Mouse (Mus musculus) embryo, embryonic 10.5 days (tissue): ENCODE results near the gene Klf16.

Experiments used
- DNase-seq: peaks from one replicate; pipeline ENCODE4 v3.0.0-alpha.2; 2015; ENCODE audit warnings: low spot score

Klf16 gene

DNA sequence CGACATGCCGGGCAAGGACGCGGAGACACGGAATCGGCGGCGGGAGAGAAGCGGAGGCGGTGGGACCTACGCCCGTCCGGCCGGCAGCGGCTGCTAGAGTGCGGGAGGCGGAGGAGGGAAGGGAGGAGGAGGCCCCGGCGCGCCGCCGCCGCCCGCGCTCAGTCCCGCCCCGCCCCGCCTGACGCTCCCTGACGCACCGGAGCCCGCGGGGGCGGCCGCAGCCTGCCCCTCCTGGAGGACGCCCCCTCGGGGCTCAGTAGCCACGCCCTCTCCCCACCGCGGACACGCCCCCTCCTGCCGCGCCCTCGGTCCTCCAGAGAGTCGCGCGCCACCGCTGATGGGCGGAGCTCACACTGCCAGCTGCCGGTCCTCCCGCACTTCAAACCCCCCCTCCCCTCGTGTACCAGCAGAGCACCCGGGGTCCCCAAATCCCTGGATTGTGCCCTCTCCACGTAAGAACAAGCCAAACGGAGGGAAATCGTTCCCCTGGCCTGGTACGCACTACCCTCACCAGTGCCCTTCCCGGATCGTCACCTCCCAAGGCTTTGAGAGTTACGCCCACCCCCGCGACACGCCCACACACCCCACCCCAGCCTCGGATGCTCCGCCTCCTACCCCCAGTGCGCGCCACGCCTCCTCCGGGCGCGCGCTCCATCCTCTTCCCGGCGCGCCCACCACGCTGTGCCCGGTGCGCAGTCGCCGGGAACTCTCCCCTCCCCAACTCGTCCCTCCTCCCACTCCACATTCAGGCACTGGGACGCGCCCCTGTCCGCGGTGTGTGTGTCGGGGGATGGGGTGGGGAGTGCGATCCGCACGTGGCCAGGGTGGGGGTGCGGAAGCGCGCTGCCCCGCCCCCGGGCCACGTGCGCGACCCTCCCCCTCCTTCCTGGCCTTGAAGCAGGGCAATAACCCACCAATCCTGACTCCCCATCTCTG is at the start of gene Klf16:
Gene Klf16 (minus strand): TSS at position 127 of the 936 bp plus-strand sequence.
- DNase-seq: peak; percentile 95

DNA sequence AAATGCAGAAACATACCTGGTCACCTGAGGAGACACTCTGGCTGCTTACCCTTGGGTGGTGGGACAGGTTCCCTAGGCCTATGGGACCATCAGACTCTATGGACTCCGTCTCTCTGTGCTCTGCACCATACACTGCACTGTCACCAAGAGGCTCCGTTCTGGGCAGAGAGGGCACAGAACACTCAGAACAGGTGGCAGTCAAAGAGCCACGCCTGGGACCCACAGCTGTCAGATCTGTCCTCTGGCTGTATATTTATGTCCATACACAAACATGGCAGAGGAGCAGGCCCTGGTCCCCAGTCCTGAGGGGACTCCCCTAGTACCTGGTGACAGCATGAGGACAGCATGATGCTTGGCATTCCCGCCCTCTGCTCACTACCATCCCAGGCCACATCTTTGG is 48.6 kb upstream of the Klf16 start:
- no peak for DNase-seq

DNA sequence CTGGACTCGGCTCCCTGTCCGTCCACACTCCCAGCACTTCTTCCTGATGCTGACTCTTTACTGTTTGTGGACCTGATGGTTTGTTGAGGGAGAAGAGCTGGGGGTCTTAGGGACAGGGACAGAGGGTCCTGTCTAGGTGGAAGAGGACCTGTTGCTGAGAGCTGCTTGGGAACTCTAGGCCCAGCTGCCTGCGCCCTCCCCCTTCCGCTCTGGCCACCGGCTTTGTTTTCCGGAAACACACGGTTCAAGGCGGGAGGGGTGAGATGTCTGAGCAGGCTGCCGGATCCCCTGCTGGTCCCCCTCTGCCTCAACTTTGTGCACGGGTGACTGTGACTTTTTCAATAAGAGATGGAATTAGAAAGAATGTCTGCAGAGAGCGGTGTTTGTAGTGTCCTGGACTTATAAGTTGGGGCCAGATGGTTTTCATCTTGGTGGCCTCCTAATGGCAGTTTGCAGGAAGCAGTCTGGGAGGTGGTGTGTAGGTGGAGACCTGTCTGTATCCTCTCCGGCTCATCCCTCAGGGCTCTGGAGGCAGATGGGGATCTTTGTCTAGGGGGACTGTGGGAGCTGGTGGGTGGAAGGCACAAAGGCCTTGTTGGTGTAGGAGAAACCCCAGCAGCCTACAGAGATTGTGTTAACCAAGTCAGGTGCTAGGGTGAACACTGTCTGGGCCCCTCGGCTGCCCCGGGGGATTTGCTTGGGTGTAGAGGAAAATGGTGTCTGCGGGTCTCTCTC is 46.5 kb upstream of the Klf16 start:
- peak; percentile 67 for DNase-seq

DNA sequence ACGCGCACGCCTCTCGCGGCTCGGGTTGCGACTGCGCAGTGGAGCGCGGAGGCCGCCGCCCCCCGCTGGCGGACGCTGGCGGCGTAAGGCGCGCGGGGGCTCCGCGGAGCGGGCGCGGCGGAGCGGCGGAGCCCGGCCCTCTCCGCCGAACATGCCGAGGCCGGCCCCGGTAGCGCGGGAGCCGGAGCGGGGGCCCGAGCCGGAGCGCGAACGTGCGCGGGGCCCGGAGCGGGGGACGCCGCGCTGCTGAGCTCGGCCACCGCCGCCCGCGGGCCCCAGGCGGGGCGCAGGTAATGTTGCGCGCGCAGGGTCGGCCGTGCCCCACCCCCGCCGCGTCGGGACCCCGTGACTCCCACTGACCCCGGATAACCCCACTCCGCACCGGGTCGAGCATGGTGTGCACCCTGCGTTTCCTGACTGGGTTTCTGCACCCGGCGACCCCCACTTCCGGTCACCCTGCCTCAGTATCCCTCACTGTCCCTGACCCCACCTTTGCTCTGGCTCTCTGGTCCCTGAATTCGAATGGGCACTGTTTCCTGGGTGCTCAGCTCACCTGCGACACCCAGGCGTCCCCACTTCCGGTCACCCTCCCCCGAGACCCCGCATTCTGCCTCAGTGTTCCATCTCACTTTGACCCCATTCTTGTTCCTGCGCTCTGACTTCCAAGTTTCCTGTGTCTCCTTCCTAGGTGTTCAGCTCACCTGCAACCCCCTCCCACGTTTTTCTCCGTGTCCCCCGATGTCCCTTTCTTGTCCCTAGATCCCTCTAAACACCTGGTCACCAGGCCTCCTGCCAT is 45.7 kb upstream of the Klf16 start, which contains the start of gene Csnk1g2:
Gene Csnk1g2 (plus strand): TSS at position 178 of the 796 bp plus-strand sequence.
- DNase-seq: no peak

DNA sequence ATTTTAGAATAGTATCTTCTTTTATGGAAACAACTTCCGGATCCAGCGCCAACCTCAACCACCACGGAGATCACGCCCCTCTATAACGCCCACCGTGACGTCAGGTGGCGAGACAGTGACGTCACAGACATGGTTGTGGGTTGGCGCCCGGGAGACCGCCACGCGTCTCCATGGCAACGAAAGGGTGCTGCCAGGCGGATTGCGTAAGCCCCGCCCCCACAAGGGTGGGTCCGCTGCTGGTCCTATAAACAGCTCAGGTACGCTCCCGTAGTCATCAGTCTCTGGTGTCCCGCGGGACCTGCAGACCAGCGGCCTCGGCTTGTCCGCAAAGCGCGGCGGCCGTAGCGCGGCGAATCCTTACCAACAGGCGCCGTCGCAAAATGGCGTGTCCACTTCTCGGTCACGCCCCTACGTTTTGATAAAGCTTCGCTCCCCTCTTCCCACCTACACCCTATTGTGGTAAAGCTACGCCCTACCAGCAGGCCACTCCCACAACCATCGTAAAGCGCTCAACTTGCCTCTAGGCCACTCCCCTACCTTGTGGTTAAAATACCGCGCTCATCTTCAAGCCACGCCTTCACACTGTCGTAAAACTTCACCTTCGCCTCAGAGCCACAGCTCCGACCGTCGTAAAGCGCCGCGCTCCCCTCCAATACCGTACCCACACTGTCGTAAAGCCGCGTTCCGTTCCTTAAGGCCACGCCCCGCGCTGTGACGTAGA is 45.0 kb upstream of the Klf16 start:
- peak; percentile 100 for DNase-seq

DNA sequence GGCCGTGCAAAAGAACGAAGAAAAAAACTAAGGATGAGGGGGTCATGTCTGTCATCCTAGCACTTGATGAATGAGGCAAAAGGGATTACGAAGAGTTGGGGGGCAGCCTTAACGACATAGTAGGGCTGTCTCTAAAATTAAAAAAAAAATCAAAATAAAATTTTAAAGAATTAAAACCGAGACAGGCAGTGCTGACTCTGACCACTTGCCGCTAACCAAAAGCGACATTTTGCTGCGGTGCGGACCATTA is 44.5 kb upstream of the Klf16 start:
- DNase-seq: no peak

DNA sequence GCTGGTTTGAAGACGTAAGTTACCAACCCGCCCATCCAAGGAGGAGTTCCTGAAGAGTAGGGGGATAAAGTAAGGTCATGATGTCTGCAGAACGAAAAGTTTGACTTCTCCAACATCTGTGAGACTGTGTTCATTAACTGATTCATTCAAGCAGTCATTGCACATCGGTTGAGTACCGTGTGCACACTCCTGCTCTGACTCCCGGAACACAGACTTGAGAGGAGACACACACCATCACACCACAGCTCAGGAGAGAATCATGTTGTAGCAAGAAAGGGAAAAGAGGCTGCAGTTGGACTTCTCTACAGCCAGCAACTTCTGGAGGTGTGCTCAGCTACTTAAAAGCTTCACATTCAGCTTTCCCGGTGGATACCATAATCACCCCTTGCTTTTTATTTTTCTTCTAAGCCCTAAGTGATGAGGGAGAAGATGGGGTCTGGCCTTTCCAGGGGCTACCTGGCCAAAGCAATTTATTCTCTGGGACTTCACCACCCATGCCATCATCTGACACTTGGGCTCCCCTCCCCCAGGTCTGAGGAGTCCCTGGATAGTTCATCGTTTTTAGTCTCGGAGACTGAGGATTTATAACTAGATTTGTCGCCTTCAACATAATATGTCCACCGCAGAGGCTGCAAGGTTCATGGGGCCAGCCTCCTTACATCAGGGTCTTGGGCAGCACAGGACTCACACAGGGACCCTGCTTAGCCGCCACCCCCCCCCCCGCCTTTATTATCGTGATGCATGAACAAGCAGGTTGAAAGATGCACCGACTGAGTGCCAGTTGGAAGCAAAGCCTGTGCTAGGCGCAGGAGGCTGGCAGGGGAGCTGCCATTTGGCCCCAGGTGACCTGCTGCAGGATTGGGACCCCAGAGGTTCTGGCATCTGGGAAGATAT is 43.9 kb upstream of the Klf16 start:
- no peak for DNase-seq

DNA sequence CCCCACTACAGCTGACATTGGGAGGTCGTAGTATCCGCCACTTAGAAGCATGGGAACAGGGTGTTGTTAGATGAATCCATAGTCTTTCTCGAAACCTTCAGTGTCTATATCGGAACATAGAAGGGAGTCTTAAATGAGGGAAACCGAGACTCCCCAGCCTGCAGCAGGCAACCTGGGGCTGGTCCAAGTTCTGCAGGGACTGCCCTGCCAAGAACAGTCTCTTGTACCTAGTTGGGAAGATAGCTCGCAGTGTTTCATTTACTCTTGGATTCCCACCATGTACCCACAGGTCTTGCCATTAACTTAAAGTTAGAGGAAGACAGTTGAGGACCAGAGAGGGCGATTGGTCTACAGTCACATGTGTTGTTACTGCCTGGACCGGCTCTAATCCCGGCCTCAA is 43.2 kb upstream of the Klf16 start:
- no peak for DNase-seq

DNA sequence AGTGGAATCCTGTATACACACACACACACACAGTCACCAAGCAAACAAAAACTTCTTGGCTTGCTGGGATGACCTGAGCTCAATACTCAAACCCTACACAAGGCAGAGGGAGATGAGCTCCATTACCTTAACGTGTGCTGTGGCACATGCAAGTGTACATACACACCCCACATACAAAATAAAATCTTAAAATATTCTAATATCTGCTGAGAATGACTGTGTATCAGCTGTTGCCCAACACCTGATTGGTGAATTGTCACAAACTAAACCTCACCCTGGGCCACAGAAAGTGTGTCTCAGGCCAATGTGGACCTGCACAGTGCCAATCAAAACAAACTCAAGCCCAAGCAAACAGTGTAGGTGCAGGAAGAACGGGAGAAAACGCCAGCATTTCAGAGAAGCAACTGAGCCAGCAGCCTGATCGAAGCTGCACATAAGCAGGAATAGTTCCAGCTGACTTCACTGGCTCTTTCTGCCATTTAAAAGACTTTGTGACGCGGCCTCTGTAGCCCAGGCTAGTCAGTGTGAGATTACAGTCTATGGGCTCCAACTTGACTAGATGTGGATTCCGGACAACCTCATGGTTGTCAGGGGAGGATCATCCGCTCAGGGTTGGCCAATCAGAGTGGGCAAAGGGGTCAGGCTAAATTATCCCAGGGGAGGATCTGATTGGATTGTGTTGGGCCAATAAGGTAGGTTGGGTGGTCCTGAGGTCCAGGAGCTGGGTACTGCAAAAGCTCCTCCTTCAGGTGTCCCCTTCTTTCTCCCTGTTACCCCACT is 42.5 kb upstream of the Klf16 start:
- peak; percentile 54 for DNase-seq

DNA sequence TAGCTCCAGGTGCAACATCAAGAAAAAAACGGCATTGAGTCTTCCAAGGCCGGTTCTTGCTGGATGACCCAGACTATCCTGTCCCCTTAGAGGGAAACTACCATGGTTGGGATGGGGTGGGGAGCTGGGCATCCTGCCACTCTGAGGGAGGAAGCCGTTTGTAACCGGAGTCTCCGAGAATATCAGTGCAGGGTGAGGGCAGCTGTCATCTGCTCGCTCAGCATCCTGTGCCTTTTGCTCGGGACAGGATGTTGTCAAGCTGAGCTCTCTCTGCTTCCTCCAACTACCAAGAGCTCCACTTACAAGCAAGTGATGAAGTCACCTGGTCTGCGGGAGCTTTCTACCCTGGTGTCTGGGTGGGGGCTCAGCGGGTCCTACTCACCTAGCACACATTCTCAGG is 41.1 kb upstream of the Klf16 start:
- DNase-seq: no peak

DNA sequence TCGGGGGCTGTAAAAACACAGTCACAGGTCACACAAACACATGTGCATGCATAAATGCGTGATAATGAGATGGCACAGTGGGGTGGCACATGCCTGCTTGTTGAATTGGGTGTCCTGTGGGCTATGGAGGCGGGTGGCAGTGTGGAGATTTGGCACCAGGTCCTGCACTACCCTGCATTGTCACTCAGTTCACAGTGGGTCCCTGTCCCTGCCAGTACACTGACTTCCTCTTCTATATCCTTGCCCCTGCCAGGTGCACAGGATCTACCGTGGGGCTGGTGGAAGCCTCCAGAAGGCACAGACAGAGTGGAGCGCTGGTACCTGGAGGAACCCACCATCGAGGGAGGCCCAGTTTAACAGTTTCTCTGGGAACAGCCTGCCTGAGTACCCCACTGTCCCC is 37.2 kb upstream of the Klf16 start:
- no peak for DNase-seq

DNA sequence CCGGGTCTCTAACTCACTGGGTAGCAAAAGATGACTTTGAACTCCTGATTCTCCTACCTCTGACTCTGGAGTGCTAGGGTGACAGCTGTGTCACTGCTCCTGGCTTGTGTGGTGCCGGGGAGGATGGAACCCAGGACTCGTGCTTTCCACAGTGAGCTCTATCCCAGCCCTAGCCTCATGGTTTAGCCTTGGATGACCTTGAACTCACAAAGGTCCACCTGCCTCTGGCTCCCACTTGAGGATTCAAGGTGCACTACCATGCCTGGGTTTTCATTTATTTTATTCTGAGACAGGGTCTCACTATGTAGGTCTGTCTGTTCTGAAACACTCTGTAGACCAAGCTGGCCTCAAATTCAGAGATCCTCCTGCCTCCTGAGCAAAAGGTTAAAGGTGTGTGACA is 36.7 kb upstream of the Klf16 start:
- no peak for DNase-seq

DNA sequence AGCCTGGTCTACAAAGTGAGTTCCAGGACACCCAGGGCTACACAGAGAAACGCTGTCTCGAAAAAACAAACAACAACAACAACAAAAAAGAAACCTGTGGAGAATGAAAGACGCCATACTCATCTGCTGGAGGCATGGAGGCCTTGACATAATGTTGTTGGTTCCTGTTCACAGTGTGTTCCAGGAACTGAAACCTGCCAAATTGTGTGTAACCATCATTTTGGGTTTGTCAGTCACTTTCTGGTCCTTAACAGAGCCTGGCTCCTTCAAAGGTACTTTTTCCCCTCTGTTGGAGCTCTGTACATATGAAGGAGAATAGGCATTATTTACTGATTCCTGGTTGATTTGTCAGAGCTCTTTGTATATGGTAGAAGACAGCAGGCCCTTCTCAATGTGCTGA is 34.8 kb upstream of the Klf16 start:
- no peak for DNase-seq

DNA sequence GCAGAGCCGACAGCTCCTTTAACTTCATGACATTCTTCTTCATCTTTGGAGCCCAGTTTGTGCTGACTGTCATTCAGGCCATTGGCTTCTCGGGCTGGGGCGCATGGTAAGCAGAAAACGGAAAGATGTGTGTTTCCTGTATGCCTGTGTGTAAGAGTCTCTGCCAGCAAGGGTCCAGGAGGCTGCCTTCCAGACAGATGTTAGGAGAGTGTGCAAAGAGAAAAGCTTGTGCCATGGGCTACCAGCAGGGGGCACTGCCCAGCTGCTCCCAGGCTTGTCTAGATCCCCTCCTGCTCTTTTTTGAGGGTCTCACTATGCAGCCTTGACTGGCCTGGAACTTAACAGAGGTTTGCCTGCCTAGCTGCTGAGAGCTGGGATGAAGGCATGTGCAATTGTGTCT is 33.9 kb upstream of the Klf16 start:
- peak; percentile 70 for DNase-seq

DNA sequence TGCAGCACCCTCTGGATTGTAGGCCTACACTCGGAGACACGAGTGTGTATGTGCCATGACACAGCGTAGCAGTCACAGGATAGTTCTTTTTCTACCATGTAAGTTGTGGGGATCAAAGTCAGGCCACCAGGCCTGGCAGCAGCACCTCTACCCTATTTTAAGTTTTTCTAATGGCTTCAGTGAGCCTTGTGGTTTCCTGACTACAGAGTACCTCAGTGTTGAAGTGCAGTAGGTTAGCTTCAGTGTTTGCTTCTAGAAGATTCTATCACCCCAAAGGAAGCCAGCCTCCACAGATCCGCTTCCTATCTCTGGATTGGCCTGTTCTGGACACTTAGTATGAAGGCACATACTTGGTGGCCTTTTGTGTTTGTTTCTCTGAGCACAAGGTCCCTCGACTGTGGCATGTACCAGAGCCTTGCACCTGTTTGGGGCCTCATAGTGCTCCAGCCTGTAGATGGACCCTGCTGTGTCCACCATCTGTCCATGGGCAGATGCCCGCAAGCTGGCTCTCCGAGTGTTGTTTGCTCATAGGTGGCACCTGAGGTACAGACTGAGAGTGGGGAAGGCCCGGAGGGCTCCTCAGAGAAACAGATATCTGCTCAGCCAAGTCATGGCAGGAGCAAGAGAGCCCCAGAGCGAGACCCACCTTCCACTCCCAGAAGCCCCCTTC is 33.1 kb upstream of the Klf16 start:
- DNase-seq: no peak

DNA sequence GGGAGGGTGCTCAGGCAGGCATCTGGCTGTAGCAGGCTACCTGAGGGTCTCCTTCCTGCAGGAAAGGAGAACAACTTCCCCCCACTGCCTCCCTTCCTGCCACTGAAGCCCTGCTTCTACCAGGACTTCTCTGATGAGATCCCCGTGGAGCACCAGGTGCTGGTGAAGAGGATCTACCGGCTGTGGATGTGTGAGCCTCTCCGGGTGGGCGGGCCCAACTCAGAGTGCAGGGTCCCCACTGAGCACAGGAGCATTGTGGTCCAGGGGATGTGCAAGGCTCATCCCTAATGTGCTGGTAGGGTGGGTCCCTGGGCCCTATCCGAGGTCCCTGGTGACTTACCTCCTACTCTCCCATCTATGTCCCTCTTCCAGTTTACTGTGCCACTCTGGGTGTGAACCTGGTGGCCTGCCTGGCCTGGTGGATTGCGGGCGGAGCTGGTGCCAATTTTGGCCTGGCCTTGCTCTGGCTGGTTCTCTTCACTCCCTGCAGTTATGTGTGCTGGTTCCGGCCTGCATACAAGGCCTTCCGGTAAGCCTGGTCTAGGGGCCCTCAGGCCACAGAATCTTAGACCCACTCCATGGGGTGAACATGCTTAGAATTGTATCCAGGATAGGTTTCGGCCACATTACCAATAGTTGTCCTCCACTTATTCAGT is 32.3 kb upstream of the Klf16 start:
- no peak for DNase-seq

DNA sequence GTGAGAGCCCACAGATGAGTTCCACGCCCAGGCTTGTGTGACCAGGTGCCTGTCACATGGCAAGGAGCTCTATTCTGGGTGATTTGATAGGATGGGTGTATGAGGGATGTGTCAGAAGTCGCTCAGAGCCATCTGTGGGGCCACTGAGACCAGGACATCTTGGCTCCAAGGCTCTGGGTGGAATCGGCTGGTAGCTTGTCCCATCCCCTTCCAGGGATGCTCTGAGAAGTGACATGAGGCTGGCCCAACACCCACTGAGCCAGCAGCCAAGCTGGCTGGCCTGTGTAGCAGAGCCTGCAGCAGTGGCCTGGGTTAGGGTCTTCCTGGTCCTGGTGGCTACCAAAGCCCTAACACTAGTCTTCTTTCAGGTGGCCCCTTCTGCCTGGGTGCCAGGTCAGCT is 31.3 kb upstream of the Klf16 start:
- DNase-seq: no peak

DNA sequence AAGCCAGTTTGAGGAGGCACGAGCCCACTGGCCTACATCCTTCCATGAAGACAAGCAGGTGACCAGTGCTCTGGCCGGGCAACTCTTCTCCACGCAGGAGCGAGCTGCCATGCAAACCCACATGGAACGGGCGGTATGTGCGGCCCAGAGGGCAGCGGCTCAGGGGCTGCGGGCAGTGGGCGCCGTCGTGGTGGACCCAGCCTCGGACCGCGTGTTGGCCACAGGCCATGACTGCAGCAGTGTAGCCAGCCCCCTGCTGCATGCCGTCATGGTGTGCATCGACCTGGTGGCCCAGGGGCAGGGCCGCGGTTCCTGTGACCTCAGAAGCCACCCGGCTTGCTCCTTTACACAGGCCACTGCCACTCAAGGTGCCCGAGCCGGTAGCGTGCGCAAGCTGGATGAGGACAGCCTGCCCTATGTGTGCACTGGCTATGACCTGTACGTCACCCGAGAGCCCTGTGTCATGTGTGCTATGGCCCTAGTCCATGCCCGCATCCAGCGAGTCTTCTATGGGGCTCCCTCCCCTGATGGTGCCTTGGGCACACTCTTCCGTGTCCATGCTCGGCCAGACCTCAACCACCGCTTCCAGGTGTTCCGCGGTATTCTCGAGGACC is 29.7 kb upstream of the Klf16 start:
- no peak for DNase-seq

DNA sequence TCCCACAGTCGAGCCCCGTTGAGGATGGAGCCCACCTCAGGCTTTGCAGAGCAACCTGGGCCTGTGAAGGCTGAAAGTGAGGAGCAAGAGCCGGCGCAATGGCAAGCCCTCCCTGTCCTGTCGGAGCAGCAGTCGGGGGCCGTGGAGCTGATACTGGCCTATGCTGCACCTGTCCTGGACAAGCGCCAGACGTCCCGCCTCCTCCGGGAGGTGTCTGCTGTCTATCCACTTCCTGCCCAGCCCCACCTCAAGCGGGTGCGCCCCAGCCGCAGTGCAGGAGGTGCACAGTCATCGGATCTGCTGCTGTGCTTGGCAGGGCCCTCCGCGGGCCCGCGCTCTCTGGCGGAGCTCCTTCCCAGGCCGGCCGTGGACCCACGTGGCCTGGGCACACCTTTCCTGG is 29.2 kb upstream of the Klf16 start:
- DNase-seq: no peak
